Mouse (Mus musculus) ES-E14 (cell line): Measurements from ENCODE around the gene Hus1. TPM values are rescaled to one million over a fixed set of nuclear protein-coding genes. Genes with fewer than 3 reads are reported as not detected.
A peak's percentile ranks its signal among the peaks of the same experiment; 100 is the strongest.

ENCODE experiments used
- DNase-seq: peaks from one replicate; pipeline ENCODE4 v3.0.0-alpha.2; 2013; ENCODE audit warnings: low read depth, low spot score
- H3K27ac ChIP-seq: 2 replicates; pipeline ENCODE4 v1.5.1; 2012; ENCODE audit warnings: low read depth, mild to moderate bottlenecking, low read length, moderate library complexity, mixed read lengths; ENCODE audit not compliant: poor library complexity, insufficient read depth, severe bottlenecking
- H3K36me3 ChIP-seq: 2 replicates; pipeline ENCODE4 v1.6.1; 2012; ENCODE audit warnings: mild to moderate bottlenecking, low read length, moderate library complexity, mixed read lengths; ENCODE audit not compliant: control insufficient read depth, poor library complexity, insufficient read depth, severe bottlenecking
- H3K4me1 ChIP-seq, 2 experiments: fragments of 150-350 bp in 1 of 2; sonication (generic) in 1 of 2; 2 replicates each; pipeline ENCODE4 v1.6.1; 2012; ENCODE audit warnings: low read length in 2 of 2, mild to moderate bottlenecking in 1 of 2, mixed read lengths in 1 of 2; ENCODE audit not compliant: control insufficient read depth in 2 of 2, insufficient read depth in 2 of 2, poor library complexity in 1 of 2
- H3K4me3 ChIP-seq, 2 experiments: fragments of 150-350 bp in 1 of 2; sonication (generic) in 1 of 2; 2 replicates each; pipeline ENCODE4 v1.5.1; 2012; ENCODE audit warnings: low read length in 2 of 2, low read depth in 1 of 2, mild to moderate bottlenecking in 1 of 2, mixed read lengths in 1 of 2; ENCODE audit not compliant: insufficient read depth in 1 of 2, poor library complexity in 1 of 2, severe bottlenecking in 1 of 2
- H3K9ac ChIP-seq: 2 replicates; pipeline ENCODE4 v1.6.1; 2012; ENCODE audit warnings: low read depth, mild to moderate bottlenecking, low read length, mixed read lengths; ENCODE audit not compliant: poor library complexity, insufficient read depth, severe bottlenecking
- H3K9me3 ChIP-seq: fragments of 150-350 bp; sonication (generic); 2 replicates; pipeline ENCODE4 v1.6.1; 2012; ENCODE audit warnings: low read depth, mild to moderate bottlenecking, low read length; ENCODE audit not compliant: control insufficient read depth, insufficient read depth
- CHD2 ChIP-seq: IDR thresholded peaks from 2 replicates; pipeline ENCODE4 v1.6.1; 2014; ENCODE audit warnings: mild to moderate bottlenecking, low read depth, low read length, inconsistent platforms
- HCFC1 ChIP-seq: IDR thresholded peaks from 2 replicates; pipeline ENCODE4 v1.6.1; 2012; ENCODE audit warnings: low read length, inconsistent platforms, borderline replicate concordance; ENCODE audit not compliant: insufficient read depth
- MAFK ChIP-seq: IDR thresholded peaks from 2 replicates; pipeline ENCODE4 v1.6.1; 2014; ENCODE audit warnings: mild to moderate bottlenecking, low read depth, low read length, inconsistent platforms; ENCODE audit not compliant: insufficient read depth
- ZC3H11A ChIP-seq: IDR thresholded peaks from 2 replicates; pipeline ENCODE4 v1.6.1; 2012; ENCODE audit warnings: low read depth, mild to moderate bottlenecking, inconsistent platforms, low read length, borderline replicate concordance
- ZNF384 ChIP-seq: IDR thresholded peaks from 2 replicates; pipeline ENCODE4 v1.6.1; 2012; ENCODE audit warnings: low read depth, low read length, inconsistent platforms
- in situ Hi-C, 2 experiments: fragments of 600-800 bp; cut with MboI; formaldehyde crosslinking; loops; one replicate each; pipeline ENCODE4 v1.15.1; 2025; ENCODE audit warnings: low sequenced_read_pairs in 2 of 2, inconsistent platforms in 1 of 2; ENCODE audit not compliant: unreplicated experiment in 2 of 2
- total RNA-seq: library from RNA; depleted of rRNA; stranded (reverse); fragments of 300-350 nt; gene quantifications from 2 replicates; pipeline ENCODE4 v1.2.3, GENCODE M21; 2012; rRNA removed

Gene Hus1
- 26.6 and 27.4 TPM in 2 replicates for total RNA-seq

DNA sequence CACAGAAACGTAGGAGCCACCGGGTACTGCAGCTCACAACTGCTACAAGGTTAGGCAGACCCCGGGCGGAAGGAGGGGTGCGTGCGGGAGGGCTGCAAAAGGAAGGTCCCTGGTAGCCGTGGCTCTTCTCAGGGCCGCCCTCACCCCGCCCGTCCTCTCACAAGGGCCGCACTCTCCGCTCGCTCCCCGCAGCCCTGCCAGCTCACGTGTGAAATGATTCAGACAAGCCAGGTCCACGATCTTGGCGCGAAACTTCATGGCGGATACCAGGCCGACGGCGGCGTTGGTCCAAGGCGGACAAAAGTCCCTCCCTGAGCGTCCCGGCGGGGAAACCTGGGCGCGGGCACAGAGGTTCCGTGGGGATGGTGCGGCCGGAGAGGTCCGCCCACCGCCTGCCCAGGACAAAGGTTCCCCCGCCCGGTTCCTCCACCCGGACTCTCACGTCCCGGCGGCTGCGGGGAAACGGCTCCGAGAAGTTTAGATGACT, at the start of gene Hus1:
Gene Hus1, minus strand, starts transcription at position 339 of the 487 bp plus-strand sequence.
- peak; percentile 70 for DNase-seq
- Histone ChIP-seq H3K4me1 (peaks cover 0 to 3% of the 10 kb centered on the region in 2 experiments; a peak in 1 of 4 replicates), H3K27ac (peak within 1 kb of the TSS; percentile 54), H3K9ac (peak within 1 kb of the TSS; percentile 90), H3K4me3 (peak within 1 kb of the TSS; percentile 87 to 88), H3K9me3 (no peaks in the 10 kb centered on the region), H3K36me3 (0 out of 2 replicates have a peak, but pooled peaks cover 2% of the 10 kb centered on the region)
- TF ChIP-seq ZNF384 (no peak), MAFK (no peak), CHD2 (no peak), ZC3H11A (no peak), HCFC1 (peak; percentile 71; the same call in 1 of the 2 replicates)
- in situ Hi-C loops = no loop called here

DNA sequence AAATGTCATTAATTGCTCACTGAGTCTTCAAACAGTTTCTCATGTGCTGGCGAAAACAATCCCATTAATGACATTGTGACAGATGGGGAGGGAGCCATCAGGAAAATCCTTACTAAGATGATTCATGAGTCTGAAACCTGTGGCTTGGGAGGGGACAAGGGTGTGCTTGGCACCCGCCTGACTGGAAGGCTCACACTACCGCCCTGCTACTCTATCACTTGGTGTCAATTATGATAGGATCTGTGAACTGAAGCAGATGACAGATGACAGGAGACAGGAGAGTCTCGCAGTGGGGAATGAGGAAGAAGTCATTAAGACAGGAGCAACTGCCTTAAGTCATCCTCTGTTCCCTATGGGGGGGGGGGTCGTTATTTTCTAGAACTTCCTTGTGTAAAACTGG, 49.5 kb upstream of the Hus1 start:
- Histone ChIP-seq H3K9ac (no peak overlapping the region), H3K4me3 (no peak overlapping the region), H3K4me1 (peaks cover 0 to 2% of the 10 kb centered on the region in 2 experiments; a peak in 1 of 4 replicates), H3K9me3 (no peaks in the 10 kb centered on the region), H3K27ac (no peak overlapping the region), H3K36me3 (no peaks in the 10 kb centered on the region)
- in situ Hi-C loops = no loop called here
- no peak for DNase-seq
- no peak for TF ChIP-seq CHD2

DNA sequence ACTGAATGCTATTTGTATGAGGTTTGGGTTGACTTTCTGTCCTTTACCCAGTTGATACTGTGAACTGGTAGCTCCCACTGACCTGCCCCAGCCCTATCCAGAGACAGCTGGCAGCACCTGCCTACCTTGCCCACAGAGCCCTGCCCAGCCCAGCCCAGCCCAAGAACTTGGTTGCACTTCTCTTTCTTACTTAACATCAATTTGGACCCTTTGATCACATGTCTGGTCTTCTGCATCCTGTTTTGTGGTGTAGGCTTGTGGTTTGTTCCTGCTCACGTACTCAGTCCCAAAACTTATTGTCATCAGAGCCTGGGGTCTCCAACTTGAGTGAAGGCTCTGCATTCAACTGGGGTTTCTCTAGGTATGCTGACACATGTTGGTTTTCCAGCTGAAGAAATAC, 49.0 kb upstream of the Hus1 start:
- no peak overlapping the region for H3K27ac ChIP-seq
- TF ChIP-seq MAFK (no peak), ZC3H11A (no peak), ZNF384 (no peak), CHD2 (no peak), HCFC1 (no peak)
- in situ Hi-C loops = no loop called here
- no peaks in the 10 kb centered on the region for H3K9me3 ChIP-seq
- no peak overlapping the region for H3K9ac ChIP-seq
- H3K36me3 ChIP-seq = no peaks in the 10 kb centered on the region
- H3K4me3 ChIP-seq = no peak overlapping the region
- H3K4me1 ChIP-seq = peaks cover 0 to 2% of the 10 kb centered on the region in 2 experiments; a peak in 1 of 4 replicates
- DNase-seq = no peak

DNA sequence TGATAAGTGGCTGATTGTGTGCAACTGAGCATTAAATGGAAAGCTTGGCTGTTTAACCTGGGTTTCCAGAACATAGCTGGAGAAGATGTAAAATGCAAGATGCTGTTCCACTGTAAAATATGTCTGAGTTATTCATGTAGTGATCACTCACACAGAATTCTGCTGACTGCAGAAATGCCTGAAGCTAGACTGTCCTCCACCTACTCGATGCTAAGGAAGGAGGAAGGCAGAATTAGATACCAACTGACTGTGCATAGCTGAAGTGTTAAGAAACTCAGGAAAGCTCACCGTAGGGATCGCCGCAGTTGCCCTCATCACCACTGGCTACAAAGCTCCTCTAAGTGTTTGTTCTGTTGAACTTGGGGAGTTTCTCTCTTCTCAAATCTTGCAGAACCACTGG, 46.7 kb upstream of the Hus1 start:
- DNase-seq = no peak
- no peak for TF ChIP-seq MAFK
- TF ChIP-seq ZC3H11A = no peak
- TF ChIP-seq ZNF384 = no peak
- TF ChIP-seq HCFC1 = no peak
- no peak for TF ChIP-seq CHD2
- Histone ChIP-seq H3K4me1 (peaks cover 0 to 2% of the 10 kb centered on the region in 2 experiments; a peak in 1 of 4 replicates), H3K27ac (no peak overlapping the region), H3K9ac (no peak overlapping the region), H3K36me3 (no peaks in the 10 kb centered on the region), H3K9me3 (no peaks in the 10 kb centered on the region), H3K4me3 (no peak overlapping the region)
- in situ Hi-C loops = no loop called here

DNA sequence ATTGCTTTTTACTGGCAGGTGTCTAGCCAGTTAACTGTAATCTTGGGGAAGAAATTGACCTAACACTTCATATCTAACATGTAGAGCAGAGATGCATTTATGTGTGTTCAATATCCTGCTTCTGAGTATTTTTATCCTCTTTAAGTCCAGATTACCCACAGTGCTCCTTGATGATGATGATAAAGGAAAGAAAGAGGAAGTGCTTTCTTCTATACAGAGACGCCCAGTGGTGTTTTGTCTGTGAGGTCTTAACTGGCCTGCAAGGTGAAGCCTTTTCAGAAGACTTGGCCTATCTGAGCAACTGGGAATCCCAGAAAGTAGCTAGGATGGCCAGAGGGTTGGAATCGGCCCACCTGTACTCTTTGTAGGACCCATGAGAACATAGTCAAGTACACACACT, 45.9 kb upstream of the Hus1 start:
- no peak overlapping the region for H3K9ac ChIP-seq
- TF ChIP-seq CHD2 (no peak), MAFK (no peak), HCFC1 (no peak), ZC3H11A (no peak), ZNF384 (no peak)
- no peaks in the 10 kb centered on the region for H3K36me3 ChIP-seq
- H3K4me1 ChIP-seq = peaks cover 0 to 2% of the 10 kb centered on the region in 2 experiments; a peak in 1 of 4 replicates
- no peak for DNase-seq
- H3K9me3 ChIP-seq = no peaks in the 10 kb centered on the region
- in situ Hi-C loops = no loop called here
- no peak overlapping the region for H3K27ac ChIP-seq
- no peak overlapping the region for H3K4me3 ChIP-seq
